Mouse (Mus musculus) cortical plate, adult 2 months (tissue): ENCODE measurements at regions not wholly inside any gene's neighbourhood (a gene's known extent, or its start where the extent isn't known, plus 50 kb on each side); places are given as distances from the start of the nearest gene placed in this dataset.

ENCODE experiments used
- CTCF ChIP-seq: fragments of 200-500 bp; IDR thresholded peaks from 2 replicates; pipeline ENCODE4 v1.5.1; 2011; ENCODE audit warnings: mild to moderate bottlenecking, control low read depth, low read length; ENCODE audit not compliant: insufficient read depth; ENCODE audit errors: extremely low read depth
- POLR2A ChIP-seq: fragments of 200-500 bp; IDR thresholded peaks from 2 replicates; pipeline ENCODE4 v1.6.1; 2011; ENCODE audit warnings: mild to moderate bottlenecking, low read length, control low read depth; ENCODE audit not compliant: insufficient read depth; ENCODE audit errors: extremely low read depth

- TF ChIP-seq CTCF (no peak), POLR2A (no peak)
Observed at GRCm38 (mm10) chr10:37911669-37912068, 772.9 kb upstream of the Marcks start.
